Mouse (Mus musculus) adrenal gland, adult 2 months (tissue): ENCODE measurements at regions not wholly inside any gene's neighbourhood (a gene's known extent, or its start where the extent isn't known, plus 50 kb on each side); places are given as distances from the start of the nearest gene placed in this dataset.

Experiments used
- DNase-seq: peaks from one replicate; pipeline ENCODE4 v3.0.0; 2021

GRCm38 (mm10) chr15:61411821-61412220 lies 489.0 kb upstream of the A1bg start:
- DNase-seq, result no peak

DNA sequence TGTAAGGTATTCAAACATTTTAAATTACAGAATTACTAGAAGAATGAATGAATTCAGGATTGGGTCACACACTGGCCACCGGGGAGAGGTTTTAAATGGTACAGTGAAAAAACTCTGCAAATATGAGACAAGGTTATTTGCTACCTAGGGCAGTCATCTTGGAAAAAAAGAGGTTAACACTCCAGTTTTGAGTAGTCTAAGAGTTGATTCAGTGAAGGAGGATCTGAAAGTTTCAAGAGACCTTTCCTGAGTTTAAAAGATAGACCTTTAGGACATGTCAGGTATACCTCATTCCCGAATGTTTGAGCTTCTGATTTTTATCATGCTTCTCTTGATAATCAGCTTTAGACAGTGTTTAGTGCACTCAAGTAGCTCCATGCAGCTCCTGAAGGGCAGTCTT lies 488.0 kb upstream of the A1bg start:
- DNase-seq, result no peak

DNA sequence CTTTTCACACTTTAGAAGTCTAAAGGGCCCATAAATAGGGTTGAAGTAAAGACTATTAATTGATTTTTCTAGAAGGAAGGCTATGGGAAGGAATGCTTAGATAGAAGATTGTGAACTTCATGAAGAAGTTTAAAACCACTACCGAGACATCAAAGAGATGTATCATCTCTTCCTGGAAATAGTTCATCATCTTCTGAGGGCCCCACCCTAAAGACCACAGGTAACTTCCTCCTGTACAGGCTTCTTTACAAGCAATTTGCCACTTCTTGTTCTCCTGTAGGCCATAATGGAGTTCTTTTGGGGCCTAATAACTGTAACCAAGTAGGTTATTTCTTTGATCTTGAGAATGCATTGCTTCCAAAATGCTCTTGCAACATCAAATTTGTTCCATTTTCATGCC lies 485.8 kb upstream of the A1bg start:
- DNase-seq, result no peak

GRCm38 (mm10) chr15:61400720-61401119 lies 477.9 kb upstream of the A1bg start:
- DNase-seq, result peak; percentile 20

GRCm38 (mm10) chr15:61399971-61400370 lies 477.2 kb upstream of the A1bg start:
- DNase-seq, result peak; percentile 29

GRCm38 (mm10) chr15:61398829-61399228 lies 476.0 kb upstream of the A1bg start:
- peak; percentile 24 for DNase-seq

DNA sequence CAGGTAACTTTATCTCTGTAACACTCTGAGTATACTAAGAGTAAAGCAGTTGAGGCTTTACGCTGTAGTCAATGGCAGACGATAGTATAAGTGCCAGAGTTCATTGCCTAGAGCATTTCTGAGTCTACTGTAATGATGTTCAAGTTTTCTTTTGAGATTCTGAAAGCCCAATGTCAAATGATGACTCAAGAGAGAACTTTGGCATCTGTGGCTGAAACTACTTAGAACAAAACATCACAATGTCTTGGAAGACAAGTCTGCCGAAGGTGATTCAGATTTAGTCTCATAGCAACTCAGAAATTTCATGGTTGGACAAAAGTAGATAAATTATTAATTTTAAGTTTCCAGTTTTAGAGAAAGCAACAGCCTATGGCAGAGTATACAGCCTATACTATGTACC lies 474.2 kb upstream of the A1bg start:
- no peak for DNase-seq

GRCm38 (mm10) chr15:61395296-61395826 lies 472.5 kb upstream of the A1bg start:
- peak; percentile 48 for DNase-seq

DNA sequence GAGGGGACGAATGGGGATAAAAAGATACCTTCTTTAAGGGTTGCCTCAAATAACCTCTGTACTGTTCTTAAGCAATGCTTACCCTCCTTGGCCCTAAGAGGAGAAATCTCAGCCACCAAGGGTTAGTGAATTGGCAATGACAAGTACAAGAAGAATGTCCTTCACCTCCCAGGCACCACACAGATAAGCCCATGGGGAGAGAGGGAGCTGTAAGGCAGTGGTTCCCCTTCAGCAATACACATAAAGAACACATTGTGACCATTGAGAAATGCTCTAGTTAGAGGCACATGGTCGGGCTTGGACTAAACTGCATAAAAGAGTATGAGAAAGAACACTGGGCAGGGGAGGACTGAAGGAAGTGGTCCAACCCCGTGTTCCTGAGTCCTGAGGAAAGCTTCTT lies 457.9 kb upstream of the A1bg start:
- DNase-seq, result no peak

GRCm38 (mm10) chr15:61366276-61366675 lies 443.5 kb upstream of the A1bg start:
- DNase-seq, result no peak

DNA sequence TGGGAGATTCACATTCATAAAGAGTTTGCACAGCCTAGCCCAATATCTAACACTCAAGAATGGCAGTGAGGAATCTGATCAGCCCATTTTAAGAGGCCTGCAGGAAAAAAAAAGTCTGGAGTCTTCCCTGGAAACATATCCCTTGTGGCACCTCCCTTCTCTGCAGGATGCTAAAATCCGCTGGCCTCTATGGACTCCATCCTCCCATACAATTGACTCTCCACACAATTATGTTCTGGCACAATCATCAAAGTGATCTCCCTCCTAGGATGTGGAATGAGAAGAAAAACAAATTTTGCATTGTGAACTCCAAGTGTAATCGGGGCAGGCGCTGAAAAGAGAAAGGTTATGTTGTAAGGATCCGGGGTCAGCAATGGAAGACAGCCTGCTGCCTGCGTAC lies 442.7 kb upstream of the A1bg start:
- no peak for DNase-seq

- DNase-seq, result peak; percentile 10
Measured at GRCm38 (mm10) chr15:61364461-61364860, 441.6 kb upstream of the A1bg start.

- DNase-seq, result no peak
Measured at GRCm38 (mm10) chr15:61361254-61361653, 438.4 kb upstream of the A1bg start.

GRCm38 (mm10) chr15:61355344-61355743 lies 432.5 kb upstream of the A1bg start:
- no peak for DNase-seq

DNA sequence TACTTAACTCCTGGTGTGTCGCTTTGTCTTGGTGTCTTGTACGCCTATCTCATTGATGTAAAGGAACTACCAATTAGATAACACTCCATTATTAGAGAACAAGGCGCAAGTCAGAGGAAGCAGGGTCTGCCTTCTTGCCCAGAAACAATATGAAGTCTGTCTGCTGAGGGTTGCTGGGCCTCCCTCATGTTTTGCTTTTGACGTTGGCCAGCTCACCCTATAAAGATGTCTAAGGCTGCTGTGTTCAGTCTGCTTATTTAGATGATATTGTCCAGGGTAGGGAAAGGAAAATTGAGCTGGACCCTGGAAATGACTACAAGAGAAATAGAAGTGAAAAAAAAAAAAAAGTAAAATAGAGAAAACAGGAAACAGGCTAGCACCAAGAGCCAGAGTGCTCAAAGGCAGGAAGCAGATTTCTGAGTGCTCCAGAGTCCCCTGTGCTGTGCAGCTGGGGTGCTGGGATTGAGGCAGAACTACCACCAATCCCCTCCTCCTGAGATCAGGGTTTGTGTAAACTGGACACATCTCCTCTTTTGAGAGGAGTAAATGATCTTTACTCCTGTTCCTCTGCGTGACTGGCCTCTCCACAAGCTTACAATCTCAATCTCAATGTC lies 429.0 kb upstream of the A1bg start:
- DNase-seq, result no peak

GRCm38 (mm10) chr15:61345101-61345500 lies 422.3 kb upstream of the A1bg start:
- no peak for DNase-seq

DNA sequence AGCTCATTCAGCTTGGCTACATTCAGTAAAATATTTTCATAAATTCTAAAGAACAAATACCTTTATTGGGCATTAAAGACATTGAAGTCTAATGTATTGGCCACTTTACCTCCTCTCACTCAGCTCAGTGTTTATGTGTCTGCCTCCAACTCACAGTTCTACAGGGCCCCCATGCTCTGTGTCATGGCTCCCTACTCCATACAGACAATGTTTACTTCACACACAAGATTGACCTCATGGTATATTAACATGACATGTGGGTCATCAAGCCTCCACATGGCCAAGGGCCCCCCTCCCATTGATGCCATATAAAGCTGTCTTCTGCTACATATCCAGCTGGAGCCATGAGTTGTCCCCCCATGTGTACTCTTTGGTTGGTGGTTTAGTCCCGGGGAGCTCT lies 419.8 kb upstream of the A1bg start:
- no peak for DNase-seq

DNA sequence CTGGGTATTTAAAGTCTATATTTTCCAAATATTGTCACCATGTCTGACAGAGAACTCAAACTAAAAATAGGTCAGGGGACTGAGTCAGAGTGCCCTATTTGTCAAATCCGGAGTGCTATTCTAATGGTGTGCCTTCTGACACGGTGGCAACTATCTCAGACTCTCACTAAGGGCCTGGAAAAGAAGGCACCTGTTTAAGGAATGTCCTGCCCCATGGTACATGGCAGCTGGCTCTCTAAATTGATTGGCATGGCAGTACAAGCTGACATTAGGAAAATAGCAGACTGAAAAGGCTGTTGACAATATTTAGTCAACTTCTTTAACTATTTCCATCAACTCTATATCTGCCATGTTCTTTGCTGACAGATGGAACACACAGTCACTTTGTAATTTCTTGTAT lies 405.1 kb upstream of the A1bg start:
- no peak for DNase-seq

DNA sequence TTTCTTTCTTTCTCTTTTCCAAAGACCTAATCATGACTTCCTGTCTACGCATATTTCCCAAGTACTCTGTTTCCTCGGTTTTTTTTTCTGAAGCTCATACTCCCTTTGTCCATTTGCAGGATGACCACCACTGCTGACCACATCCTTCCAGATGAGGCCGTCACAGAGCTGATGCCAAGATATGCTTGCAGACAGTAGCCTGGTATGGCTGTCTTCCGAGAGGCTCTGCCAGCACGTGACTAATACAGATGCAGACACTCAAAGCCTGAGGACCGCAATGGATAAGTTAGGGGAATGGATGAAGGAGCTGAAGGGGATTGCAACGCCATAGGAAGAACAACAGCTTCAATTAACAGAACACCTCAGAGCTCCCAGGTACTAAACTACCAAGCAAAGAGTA lies 399.4 kb upstream of the A1bg start:
- no peak for DNase-seq

- peak; percentile 54 for DNase-seq
Measured at GRCm38 (mm10) chr15:61309452-61310165, 386.8 kb upstream of the A1bg start.

- DNase-seq, result peak; percentile 88
Measured at GRCm38 (mm10) chr15:61308936-61309335, 386.1 kb upstream of the A1bg start.

- DNase-seq, result no peak
Measured at GRCm38 (mm10) chr15:61304546-61304945, 381.7 kb upstream of the A1bg start.

- no peak for DNase-seq
Measured at GRCm38 (mm10) chr15:61299796-61300195, 377.0 kb upstream of the A1bg start.
